Mouse (Mus musculus) hindbrain, embryonic 11.5 days (tissue): Measurements from ENCODE around the gene Sdc3. TPM values are rescaled to one million over a fixed set of nuclear protein-coding genes. Genes with fewer than 3 reads are reported as not detected.

Experiments used
- ATAC-seq: fragments of 200-750 bp; cut with Nextera tagmentation; 2 replicates; pipeline ENCODE4 v1.8.0; 2017; ENCODE audit warnings: mild to moderate bottlenecking, moderate TSS enrichment, moderate library complexity; ENCODE audit not compliant: low FRiP score
- DNase-seq: peaks from one replicate; pipeline ENCODE4 v3.0.0-alpha.2; 2015; ENCODE audit warnings: low spot score
- H3K27ac ChIP-seq: fragments of 300-500 bp; sonication (generic); 2 replicates; pipeline ENCODE4 v1.5.1; 2014; ENCODE audit warnings: mild to moderate bottlenecking, low read depth, low read length
- H3K27me3 ChIP-seq: fragments of 300-500 bp; sonication (generic); 2 replicates; pipeline ENCODE4 v1.6.1; 2014; ENCODE audit warnings: mild to moderate bottlenecking, low read length, moderate library complexity, mixed read lengths; ENCODE audit not compliant: control insufficient read depth, insufficient read depth
- H3K36me3 ChIP-seq: fragments of 300-500 bp; sonication (generic); 2 replicates; pipeline ENCODE4 v1.6.1; 2014; ENCODE audit warnings: mild to moderate bottlenecking, low read length, moderate library complexity, mixed read lengths; ENCODE audit not compliant: control insufficient read depth, insufficient read depth
- H3K4me1 ChIP-seq: fragments of 300-500 bp; sonication (generic); replicated peaks from 2 replicates; pipeline ENCODE4 v1.6.1; 2014; ENCODE audit warnings: low read length, mixed read lengths; ENCODE audit not compliant: control insufficient read depth, insufficient read depth
- H3K4me2 ChIP-seq: fragments of 300-500 bp; sonication (generic); replicated peaks from 2 replicates; pipeline ENCODE4 v1.6.1; 2014; ENCODE audit warnings: mild to moderate bottlenecking, low read depth, low read length
- H3K4me3 ChIP-seq: fragments of 300-500 bp; sonication (generic); 2 replicates; pipeline ENCODE4 v1.5.1; 2014; ENCODE audit warnings: low read depth, low read length
- H3K9ac ChIP-seq: fragments of 300-500 bp; sonication (generic); 2 replicates; pipeline ENCODE4 v1.6.1; 2014; ENCODE audit warnings: low read depth, low read length
- H3K9me3 ChIP-seq: fragments of 300-500 bp; sonication (generic); 2 replicates; pipeline ENCODE4 v1.6.1; 2016; ENCODE audit warnings: low read length; ENCODE audit not compliant: control insufficient read depth
- WGBS: fragments of 180-500 bp; shearing (Covaris S2); extraction: QIAGEN DNeasy Blood & Tissue Kit; methylation state at CpG from one replicate; pipeline ENCODE4 v1.1.7; 2014; 5-methylcytosine and 5-hydroxymethylcytosine counted together
- polyA plus RNA-seq: library from polyadenylated mRNA; unstranded; fragments of >200 nt; fragmentation: Nextera tagmentation; extraction: Ambion mirVana; gene quantifications from 2 replicates; pipeline ENCODE4 v1.2.1, GENCODE M21; 2014

Gene Sdc3
- polyA plus RNA-seq, 1 experiment from 2014 or later, result 12.0 TPM

DNA sequence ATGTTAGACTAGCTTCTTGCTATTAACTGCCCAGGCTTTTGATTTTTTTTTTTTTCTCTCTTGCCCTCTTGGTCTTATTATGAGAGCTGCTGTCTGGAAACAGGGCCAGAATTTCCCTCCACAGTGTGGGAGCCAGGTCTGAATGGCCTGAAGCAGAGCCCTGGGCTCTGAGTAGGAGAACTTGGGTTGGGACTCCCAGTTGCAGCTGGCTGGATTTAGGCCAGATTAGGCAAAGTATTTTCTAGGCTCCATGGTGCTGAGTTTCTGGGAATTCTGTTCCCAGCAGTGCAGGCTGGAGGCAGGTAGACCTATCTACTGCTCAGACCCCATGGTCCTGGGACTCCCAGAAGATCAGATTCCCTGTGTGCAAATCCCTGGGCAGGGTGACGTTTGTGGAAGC, 6.1 kb downstream of the Sdc3 start:
- ATAC-seq, result no peak
- no peak overlapping the region for H3K4me3 ChIP-seq
- H3K36me3 ChIP-seq, result no peaks in the 10 kb centered on the region
- H3K4me1 ChIP-seq, result peaks cover 19% of the 10 kb centered on the region
- no peak overlapping the region for H3K27ac ChIP-seq
- no peaks in the 10 kb centered on the region for H3K9me3 ChIP-seq
- no peak overlapping the region for H3K4me2 ChIP-seq
- WGBS, result 68% methylated on average over 1 of the region's 1 CpGs
- no peaks in the 10 kb centered on the region for H3K27me3 ChIP-seq
- DNase-seq, result no peak
- H3K9ac ChIP-seq, result no peak overlapping the region

DNA sequence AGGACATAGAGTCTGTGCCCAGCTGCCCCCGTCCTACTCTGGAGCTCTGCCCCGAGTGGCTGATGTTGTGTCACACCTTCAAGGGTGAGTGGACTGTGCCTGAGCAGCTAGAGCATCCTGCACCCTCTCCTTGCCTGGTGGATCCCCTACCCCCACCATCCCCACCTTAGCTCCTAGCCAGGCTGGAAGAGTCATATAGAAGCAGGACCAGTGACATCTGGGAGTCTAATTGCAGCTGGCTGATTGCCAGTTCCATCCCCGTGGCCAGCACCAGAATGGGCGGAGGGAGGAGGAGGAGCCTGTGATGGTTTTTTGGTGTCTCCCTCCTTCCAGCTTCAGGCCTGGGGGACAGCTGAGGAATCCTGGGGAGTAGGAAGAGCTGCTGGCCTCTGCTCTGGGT, 6.8 kb downstream of the Sdc3 start:
- Histone ChIP-seq H3K4me3 (no peak overlapping the region), H3K27me3 (no peaks in the 10 kb centered on the region), H3K9me3 (no peaks in the 10 kb centered on the region), H3K4me2 (no peak overlapping the region), H3K36me3 (no peaks in the 10 kb centered on the region), H3K4me1 (peaks cover 21% of the 10 kb centered on the region), H3K9ac (no peak overlapping the region), H3K27ac (no peak overlapping the region)
- 68% methylated on average over 4 of the region's 4 CpGs for WGBS
- peak; percentile 39 for DNase-seq
- no peak for ATAC-seq

DNA sequence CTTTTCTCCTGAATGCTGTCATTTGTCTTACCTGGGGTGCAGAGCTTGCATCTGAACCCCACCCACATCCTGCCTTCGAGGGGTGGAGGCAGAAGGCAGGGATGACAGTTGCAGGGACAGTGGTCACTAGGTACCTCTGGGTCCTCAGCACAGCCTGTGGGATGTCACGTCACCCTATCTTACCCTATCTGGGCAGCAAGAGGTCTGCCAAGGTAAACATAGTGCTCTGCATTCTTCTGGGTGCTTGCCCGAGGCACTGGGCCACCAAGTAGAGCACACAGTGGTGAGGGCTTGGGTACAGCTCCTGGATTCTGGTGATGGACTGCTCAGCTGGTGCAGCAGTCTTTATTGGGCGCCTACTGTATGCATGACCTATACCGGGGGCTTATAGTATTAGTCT, 7.2 kb downstream of the Sdc3 start:
- no peak overlapping the region for H3K9ac ChIP-seq
- 84% methylated on average over 5 of the region's 5 CpGs for WGBS

DNA sequence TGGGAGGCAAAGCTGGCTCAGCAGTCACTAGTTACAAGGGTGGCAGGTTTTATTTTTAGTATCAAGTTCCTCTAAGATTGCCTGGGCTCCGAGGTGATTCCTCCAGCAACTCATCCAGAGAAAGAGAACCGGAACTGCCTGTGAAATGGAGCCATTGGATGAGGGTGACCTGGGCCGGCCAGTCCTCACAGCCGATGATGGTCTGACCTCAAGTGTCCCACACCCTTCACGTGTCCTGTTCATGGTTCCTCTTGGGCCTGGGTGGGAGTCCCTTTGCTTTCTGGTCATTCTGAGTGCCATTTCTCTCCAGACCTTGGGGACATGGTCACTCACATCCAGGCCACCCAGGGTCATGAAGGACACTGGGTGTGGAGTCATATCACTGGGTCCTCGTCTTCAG, 7.8 kb downstream of the Sdc3 start:
- peaks cover 25% of the 10 kb centered on the region for H3K4me1 ChIP-seq
- H3K9ac ChIP-seq, result no peak overlapping the region
- H3K27me3 ChIP-seq, result no peaks in the 10 kb centered on the region
- no peaks in the 10 kb centered on the region for H3K9me3 ChIP-seq
- DNase-seq (no peak), ATAC-seq (no peak)
- WGBS, result 89% methylated on average over 6 of the region's 6 CpGs
- H3K4me2 ChIP-seq, result no peak overlapping the region
- H3K36me3 ChIP-seq, result no peaks in the 10 kb centered on the region
- no peak overlapping the region for H3K27ac ChIP-seq
- H3K4me3 ChIP-seq, result no peak overlapping the region

More for the DNA sequence above, 7.2 kb downstream of the Sdc3 start:
- ATAC-seq (no peak), DNase-seq (no peak)
- Histone ChIP-seq H3K4me1 (peaks cover 21% of the 10 kb centered on the region), H3K27ac (no peak overlapping the region), H3K36me3 (no peaks in the 10 kb centered on the region), H3K4me3 (no peak overlapping the region), H3K9me3 (no peaks in the 10 kb centered on the region), H3K4me2 (no peak overlapping the region), H3K27me3 (no peaks in the 10 kb centered on the region)

DNA sequence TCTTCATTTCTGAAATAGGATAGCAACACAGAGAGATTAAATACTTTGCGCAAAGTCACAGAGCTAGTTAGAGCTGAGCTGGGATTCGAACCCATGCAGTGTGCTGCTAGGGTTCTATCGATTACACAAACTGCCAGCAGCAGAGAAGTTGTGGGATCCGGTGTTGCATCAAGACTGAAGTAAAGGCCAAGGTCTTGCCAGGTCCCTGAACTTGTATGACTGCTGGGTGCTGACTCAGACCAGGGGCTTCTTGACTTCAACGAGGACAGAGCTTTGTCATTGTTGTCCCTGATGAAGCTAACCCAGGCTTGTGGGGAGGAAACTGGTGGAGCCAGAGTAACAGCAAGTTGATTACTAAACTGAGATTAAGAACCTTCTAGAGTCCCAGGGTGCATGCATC, 8.9 kb downstream of the Sdc3 start:
- Histone ChIP-seq H3K36me3 (no peaks in the 10 kb centered on the region), H3K27ac (0 out of 2 replicates have a peak overlapping the region, but pooled peaks have one; percentile 30), H3K9me3 (no peaks in the 10 kb centered on the region), H3K9ac (no peak overlapping the region), H3K27me3 (no peaks in the 10 kb centered on the region), H3K4me1 (peaks cover 27% of the 10 kb centered on the region), H3K4me2 (no peak overlapping the region), H3K4me3 (no peak overlapping the region)
- DNase-seq (no peak), ATAC-seq (no peak)
- WGBS, result 88% methylated on average over 5 of the region's 5 CpGs

DNA sequence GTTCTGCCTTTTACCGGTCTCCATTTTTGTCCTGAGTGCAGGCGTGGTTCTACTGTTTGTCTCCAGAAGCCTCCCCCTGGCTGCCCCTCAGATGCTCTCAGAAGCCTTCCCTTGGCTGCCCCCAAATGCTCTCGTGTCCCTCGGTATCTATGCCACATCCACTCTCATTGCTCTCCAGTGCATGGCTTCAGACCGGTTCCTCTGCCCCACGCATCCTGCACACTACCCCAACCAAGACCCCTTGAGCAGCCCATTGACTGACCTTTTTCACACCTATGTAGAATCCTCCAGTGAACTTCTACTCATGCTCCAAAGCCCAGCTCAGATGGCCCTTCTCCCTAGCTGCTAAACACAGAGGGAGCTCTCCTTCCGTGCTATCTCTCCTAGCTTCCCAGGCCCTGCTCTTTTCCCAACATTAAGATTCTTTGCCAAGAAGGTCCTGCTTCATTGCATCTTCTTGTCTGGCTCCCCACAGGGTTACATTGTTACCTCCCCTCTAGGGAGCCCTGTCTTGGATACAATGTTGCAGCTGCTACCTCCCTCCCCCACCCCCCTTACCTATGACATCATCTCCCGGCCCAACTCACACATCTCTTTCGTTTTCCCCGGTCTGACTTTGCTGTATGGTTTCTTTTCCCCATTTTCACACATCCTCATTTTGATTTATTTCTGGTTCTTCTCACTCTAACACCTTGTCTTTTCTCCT, 9.4 kb downstream of the Sdc3 start:
- Histone ChIP-seq H3K9me3 (no peaks in the 10 kb centered on the region), H3K4me1 (peaks cover 27% of the 10 kb centered on the region), H3K4me2 (no peak overlapping the region), H3K27me3 (no peaks in the 10 kb centered on the region), H3K27ac (peak overlapping the region; percentile 30; the same call in 1 of the 2 replicates), H3K36me3 (no peaks in the 10 kb centered on the region), H3K4me3 (no peak overlapping the region), H3K9ac (no peak overlapping the region)
- 55% methylated on average over 10 of the region's 10 CpGs for WGBS
- DNase-seq, result peak; percentile 66
- no peak for ATAC-seq

DNA sequence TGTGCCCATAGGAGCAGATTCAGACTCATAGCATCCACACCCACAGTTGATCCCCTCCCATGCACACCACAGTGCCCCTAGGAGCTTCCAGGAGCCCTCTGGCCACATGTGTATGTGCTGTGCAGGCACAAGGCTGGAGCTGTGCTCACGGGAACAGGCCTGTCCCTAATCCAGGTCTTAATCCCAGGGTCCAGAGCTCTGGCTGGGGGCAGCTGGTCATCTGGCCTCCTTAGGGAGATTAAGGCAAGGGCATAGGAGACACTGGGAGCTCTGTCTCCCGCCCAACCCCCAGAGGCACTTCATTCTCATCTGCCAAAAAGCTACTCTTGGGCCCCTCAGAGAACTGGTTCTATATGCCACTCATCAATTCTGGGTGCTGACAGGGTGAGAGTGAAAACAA, 11.3 kb downstream of the Sdc3 start:
- H3K27me3 ChIP-seq, result no peaks in the 10 kb centered on the region
- ATAC-seq (no peak), DNase-seq (no peak)
- WGBS, result 81% methylated on average over 2 of the region's 2 CpGs
- H3K4me3 ChIP-seq, result no peak overlapping the region
- no peak overlapping the region for H3K9ac ChIP-seq
- no peak overlapping the region for H3K4me2 ChIP-seq
- no peaks in the 10 kb centered on the region for H3K9me3 ChIP-seq
- H3K36me3 ChIP-seq, result no peaks in the 10 kb centered on the region
- H3K4me1 ChIP-seq, result peaks cover 20% of the 10 kb centered on the region
- peak overlapping the region; percentile 85; the same call in 1 of the 2 replicates for H3K27ac ChIP-seq

DNA sequence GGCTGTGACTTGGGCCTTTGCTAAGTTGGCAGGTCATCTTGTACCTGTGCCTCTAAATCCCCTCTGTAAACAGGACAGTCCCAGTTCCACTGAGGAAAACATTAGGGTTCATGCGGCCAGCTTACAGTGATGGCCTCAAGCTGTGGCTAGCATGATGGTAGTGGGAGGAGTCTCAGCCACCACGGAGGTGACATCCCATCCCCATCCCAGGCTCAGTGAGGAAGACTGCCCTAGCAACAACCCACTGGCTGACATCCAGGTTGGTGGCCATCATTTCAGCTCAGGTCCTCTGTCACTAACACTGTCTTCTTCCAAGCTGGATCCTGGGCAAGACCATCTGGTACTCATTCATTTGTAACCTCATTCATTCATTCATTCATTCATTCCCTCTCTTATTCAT, 12.0 kb downstream of the Sdc3 start:
- peak overlapping the region; percentile 85 for H3K27ac ChIP-seq
- H3K9me3 ChIP-seq, result no peaks in the 10 kb centered on the region
- no peak for DNase-seq
- H3K4me3 ChIP-seq, result no peak overlapping the region
- 68% methylated on average over 2 of the region's 2 CpGs for WGBS
- no peaks in the 10 kb centered on the region for H3K36me3 ChIP-seq
- peaks cover 17% of the 10 kb centered on the region for H3K4me1 ChIP-seq
- H3K27me3 ChIP-seq, result no peaks in the 10 kb centered on the region
- H3K4me2 ChIP-seq, result no peak overlapping the region
- H3K9ac ChIP-seq, result no peak overlapping the region
- no peak for ATAC-seq

DNA sequence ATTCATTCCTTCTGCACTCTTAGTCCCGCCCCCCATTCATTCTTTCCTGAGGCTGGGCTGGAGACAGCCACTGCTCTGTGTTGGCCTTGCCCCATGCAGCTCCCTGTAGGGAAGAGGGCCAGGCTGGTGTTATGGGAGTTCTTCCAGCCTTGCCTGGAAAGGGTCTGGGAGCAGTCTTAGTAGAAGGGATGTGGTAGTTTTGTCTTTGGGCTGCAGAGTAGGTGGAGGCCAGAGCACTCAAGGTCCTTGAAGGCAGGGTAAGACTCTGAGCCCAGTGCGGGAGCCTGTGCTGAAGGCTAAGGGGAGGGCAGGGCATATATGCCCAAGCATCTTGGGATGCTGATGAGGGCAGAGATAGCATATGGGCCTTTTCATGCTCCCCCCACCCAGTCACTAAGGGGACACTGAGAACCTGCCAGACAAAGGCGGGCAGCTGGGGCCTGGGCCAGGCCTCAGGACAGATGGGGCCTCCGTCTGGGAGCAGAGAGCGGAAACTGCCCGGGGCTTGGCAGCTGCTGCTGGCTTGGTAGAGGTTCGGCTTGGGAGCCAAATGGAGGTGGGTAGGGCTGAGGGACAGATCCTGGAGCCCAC, 12.5 kb downstream of the Sdc3 start:
- 56% methylated on average over 7 of the region's 7 CpGs for WGBS
- H3K4me2 ChIP-seq, result no peak overlapping the region
- peak overlapping the region; percentile 85 for H3K27ac ChIP-seq
- no peak overlapping the region for H3K4me3 ChIP-seq
- no peak overlapping the region for H3K9ac ChIP-seq
- H3K4me1 ChIP-seq, result peaks cover 17% of the 10 kb centered on the region
- no peaks in the 10 kb centered on the region for H3K36me3 ChIP-seq
- no peaks in the 10 kb centered on the region for H3K9me3 ChIP-seq
- ATAC-seq (peak; percentile 80), DNase-seq (peak; percentile 73)
- no peaks in the 10 kb centered on the region for H3K27me3 ChIP-seq
